Mouse (Mus musculus) inflammation-experienced regulatory T-cells, adult 6 months (primary cell): ENCODE measurements at regions not wholly inside any gene's neighbourhood (a gene's known extent, or its start where the extent isn't known, plus 50 kb on each side); places are given as distances from the start of the nearest gene placed in this dataset.

ENCODE experiments used
- ATAC-seq: one replicate; pipeline ENCODE4 v1.8.0; 2017

GRCm38 (mm10) chr6:66012675-66013074 lies 60.3 kb downstream of the 4930544G11Rik start:
- ATAC-seq = no peak

- ATAC-seq = no peak
Observed at GRCm38 (mm10) chr6:66023531-66023930, 71.1 kb downstream of the 4930544G11Rik start.

DNA sequence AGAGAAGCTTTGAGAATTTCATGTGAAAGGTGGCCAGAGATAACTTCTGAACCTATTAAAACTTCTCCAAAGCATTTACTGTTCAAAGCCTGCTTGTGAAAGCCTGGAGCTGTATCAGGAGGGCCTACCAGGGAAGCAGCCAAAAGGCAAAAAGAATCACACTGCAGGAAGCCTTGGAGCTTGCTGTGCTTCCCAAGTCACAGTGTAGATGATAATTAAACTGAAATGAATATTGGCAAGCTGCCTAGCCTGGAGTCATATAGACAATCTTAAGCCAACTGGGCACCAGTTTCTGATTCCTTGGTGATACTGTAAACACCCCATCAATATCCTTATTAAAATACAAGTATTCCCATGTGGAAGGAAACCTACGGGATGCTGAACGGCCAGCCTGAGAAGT lies 84.4 kb downstream of the 4930544G11Rik start:
- ATAC-seq = no peak

GRCm38 (mm10) chr6:66051852-66052251 lies 99.4 kb downstream of the 4930544G11Rik start:
- ATAC-seq = no peak

DNA sequence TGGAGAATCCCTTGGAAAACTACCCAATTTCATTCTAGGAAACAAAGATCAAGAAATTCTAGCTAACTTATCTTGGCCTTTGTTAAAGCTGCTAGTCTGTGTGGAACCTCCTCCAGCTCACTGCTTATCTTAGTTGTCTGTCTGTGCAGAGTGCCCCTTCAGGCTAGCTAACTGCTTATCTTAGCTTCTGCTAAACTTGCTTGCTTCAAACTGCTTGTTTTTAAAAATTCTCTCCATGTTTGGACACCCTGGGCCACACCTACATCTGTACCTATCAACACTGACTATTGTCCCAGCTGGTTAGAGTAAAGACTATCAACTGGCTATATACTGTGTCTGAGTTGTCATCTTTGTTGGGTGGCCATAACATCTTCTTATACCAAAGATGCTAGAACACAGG lies 100.0 kb downstream of the 4930544G11Rik start:
- no peak for ATAC-seq

DNA sequence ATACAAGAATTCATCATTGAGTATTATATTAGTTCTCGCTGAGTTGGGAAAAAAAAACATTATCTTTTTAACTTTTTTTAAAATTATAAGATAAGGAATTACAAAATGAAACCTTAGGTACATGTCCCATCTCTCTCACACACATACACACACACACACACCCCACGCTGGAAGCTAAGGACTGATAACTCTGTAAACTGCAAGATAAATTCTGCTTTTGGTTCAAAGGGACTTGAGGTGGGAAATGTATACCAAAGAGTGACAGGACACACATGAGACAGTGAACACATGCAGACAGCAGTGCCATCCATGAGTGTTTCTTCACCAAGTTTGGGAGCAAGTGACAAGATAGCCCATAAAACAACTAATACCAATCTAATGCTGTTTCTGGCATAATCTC lies 100.8 kb downstream of the 4930544G11Rik start:
- no peak for ATAC-seq

GRCm38 (mm10) chr6:66068874-66069273 lies 116.5 kb downstream of the 4930544G11Rik start:
- ATAC-seq = no peak

GRCm38 (mm10) chr6:66077445-66077844 lies 125.0 kb downstream of the 4930544G11Rik start:
- no peak for ATAC-seq

- no peak for ATAC-seq
Observed at GRCm38 (mm10) chr6:66078769-66079168, 126.4 kb downstream of the 4930544G11Rik start.

- no peak for ATAC-seq
Observed at GRCm38 (mm10) chr6:66101555-66102071, 149.2 kb downstream of the 4930544G11Rik start.

DNA sequence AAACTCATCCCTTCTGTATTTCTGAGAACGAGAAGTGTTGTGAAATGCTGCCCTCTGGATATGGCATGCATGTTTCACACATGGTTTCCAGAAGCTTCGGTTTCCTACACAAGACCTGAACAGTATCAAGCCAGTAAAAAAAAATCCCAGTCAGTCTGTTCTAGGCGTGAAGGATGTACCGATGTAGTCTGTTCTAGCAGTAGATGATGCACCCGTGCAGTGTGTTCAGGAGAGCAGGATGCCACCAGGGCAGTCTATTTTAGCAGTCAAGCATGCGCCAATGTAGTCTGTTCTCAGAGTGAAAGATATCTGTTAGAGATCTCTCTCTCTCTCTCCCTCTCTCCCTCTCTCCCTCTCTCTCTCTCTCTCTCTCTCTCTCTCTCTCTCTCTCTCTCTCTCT lies 162.0 kb downstream of the 4930544G11Rik start:
- ATAC-seq = no peak

DNA sequence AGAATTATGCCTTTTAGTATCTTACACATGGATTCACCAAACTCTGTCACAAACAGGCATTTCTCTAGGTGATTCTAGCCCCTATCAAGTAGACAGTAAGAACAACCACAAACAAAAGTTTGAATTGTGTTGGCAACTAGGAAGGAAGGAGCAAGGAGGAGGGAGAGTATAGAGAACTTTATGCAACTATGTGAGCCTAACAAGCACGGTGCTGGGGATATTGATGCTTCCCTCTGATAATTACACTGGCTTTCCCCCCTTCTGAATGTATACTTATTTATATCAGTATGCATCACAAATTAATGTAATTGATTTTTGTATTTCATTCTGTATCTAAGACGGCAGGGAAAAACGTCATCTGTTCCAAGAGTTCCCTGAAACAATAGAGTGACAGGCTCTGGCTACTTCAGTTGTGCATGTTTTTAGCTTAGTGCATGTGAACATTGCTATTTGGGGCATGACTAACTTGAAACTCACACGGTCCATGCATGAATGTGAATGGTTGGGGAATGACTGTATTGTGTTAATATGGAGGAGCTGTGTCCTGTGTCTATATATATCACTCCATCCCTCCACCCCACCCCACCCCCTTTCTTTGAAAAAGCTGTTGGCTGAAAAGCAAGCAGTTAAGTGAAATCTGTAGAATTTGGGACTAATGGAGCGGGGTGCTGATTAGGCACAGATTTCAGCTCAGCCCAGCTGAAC lies 169.2 kb downstream of the 4930544G11Rik start:
- ATAC-seq = no peak

- ATAC-seq = no peak
Observed at GRCm38 (mm10) chr6:66124292-66124691, 171.9 kb downstream of the 4930544G11Rik start.

- no peak for ATAC-seq
Observed at GRCm38 (mm10) chr6:66151786-66152185, 199.4 kb downstream of the 4930544G11Rik start.

DNA sequence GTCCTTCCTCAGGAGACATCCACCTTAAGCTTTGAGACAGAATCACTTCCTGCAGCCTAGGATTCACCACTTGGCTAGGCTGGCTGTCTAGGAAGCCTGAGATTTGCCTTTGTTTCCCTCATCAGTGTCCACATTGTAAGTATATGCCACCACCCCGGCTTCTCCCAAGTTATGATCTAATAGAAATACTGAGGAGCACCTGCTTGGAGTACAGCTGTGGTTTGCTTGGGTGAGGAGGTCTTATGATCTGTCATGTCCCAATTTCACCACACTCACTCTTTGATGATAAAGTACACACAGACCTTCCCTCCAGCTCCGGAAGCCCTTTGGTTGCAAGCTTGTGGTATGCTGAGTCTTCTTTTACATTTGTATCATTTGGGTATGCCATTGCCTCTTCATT lies 202.4 kb downstream of the 4930544G11Rik start:
- no peak for ATAC-seq

- ATAC-seq = no peak
Observed at GRCm38 (mm10) chr6:66160805-66161204, 208.4 kb downstream of the 4930544G11Rik start.

DNA sequence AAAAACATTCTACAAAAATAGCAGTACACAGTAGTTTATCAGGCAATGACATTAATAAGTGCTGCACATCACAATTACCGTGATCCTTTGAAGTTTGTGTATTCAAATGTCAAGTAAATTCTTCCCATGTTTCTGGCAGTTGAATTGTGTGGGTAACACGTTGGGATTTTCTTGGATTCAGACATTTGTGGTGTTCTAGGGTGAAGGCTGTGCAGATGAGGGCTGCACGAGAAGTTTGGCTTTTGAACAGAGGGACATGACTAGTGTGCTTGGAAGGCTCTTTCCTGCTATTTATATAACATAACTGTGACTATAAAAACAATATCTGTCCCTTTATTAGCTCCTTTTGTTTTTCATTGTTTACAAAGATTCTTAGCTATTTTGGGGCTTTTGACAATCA lies 216.5 kb downstream of the 4930544G11Rik start:
- ATAC-seq = no peak

GRCm38 (mm10) chr6:66197990-66198389 lies 245.6 kb downstream of the 4930544G11Rik start:
- ATAC-seq = no peak

- no peak for ATAC-seq
Observed at GRCm38 (mm10) chr6:66200136-66200790, 247.9 kb downstream of the 4930544G11Rik start.

- ATAC-seq = no peak
Observed at GRCm38 (mm10) chr6:66206197-66206925, 254.0 kb downstream of the 4930544G11Rik start.

GRCm38 (mm10) chr6:66217543-66217942 lies 265.1 kb downstream of the 4930544G11Rik start:
- no peak for ATAC-seq

DNA sequence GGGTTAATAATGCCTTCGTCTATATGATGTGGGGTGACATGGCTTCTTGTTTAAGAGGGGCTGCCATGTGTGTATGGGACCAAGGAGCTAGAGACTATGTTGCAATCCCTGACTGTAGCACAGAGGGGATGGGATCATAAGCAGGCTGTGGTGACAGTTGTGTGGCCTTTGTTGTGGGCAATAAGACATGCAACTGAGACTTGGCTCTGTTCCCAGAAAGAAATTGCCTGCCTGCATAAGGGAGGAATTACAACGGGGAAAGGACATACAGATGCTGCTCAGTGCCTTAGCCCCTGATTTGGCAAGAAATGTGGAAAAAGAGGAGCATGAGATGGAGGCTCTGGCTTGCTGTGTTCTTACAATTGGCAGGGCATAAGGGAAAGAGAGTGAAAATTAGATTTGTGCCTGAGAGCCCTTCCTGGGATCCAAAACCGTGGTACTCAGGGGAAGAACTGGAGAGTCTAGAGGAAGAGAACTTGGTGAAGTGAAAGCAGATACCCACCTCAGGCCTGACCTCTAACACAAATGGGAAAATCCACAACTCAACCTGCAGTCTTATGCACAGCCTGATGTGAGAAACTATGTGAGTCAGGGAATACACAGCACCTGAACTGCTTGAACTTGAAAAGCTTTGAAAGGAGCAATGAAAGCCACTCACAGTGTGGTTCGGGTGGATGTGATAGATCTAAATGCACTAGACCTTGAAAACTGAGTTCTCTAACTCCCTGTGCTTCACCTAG lies 271.9 kb downstream of the 4930544G11Rik start:
- ATAC-seq = no peak

- no peak for ATAC-seq
Observed at GRCm38 (mm10) chr6:66236368-66236767, 284.0 kb downstream of the 4930544G11Rik start.
